Mouse (Mus musculus) megakaryocyte, embryonic 14.5 days (primary cell): ENCODE data around the gene Oaz1. TPM values are rescaled to one million over a fixed set of nuclear protein-coding genes. Genes with fewer than 3 reads are reported as not detected.

Source experiments
- H3K27me3 ChIP-seq: replicated peaks from 2 replicates; pipeline ENCODE3; 2012; ENCODE audit warnings: inconsistent platforms
- H3K36me3 ChIP-seq: replicated peaks from 2 replicates; pipeline ENCODE3; 2012; ENCODE audit warnings: low read length, inconsistent platforms, mixed read lengths
- H3K4me1 ChIP-seq: 2 replicates; pipeline ENCODE4 v1.6.1; 2012; ENCODE audit warnings: inconsistent platforms
- H3K4me3 ChIP-seq: replicated peaks from 2 replicates; pipeline ENCODE3; 2012; ENCODE audit warnings: moderate library complexity, mild to moderate bottlenecking, inconsistent platforms
- H3K9me3 ChIP-seq: 2 replicates; pipeline ENCODE4 v1.6.1; 2012; ENCODE audit warnings: inconsistent platforms
- FLI1 ChIP-seq: IDR thresholded peaks from 2 replicates; pipeline ENCODE4 v1.6.1; 2012; ENCODE audit warnings: low read length, inconsistent platforms, mixed read lengths
- GATA1 ChIP-seq: IDR thresholded peaks from 3 replicates; pipeline ENCODE4 v1.6.1; 2012; ENCODE audit warnings: mixed read lengths, low read length, inconsistent platforms, borderline replicate concordance
- polyA plus RNA-seq: library from polyadenylated mRNA; stranded (reverse); fragments of >175 nt; gene quantifications from 2 replicates; pipeline ENCODE4 v1.2.3, GENCODE M21; 2012; ENCODE audit warnings: low replicate concordance; ENCODE audit not compliant: insufficient read depth

Oaz1 gene
- polyA plus RNA-seq, 1 experiment, result 5,289 TPM

DNA sequence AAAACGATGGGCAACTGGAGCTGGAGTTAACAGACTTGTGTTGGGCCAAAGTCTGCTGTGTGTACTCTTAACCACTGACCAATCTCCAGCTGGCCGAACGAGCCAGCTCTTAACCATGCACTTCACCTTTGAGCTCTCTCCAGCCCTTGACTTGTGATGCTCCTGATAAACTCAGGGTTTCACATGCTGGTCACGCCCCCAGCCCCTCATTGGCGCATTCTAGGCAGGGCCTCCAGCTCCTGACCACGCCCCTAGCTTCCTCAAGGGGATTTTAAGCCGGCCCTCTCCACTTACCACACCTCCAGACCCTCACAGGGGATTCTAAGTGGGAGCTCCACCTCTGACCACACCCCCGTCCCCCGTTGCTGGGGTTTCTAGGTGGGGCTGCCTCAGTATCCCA lies 4.7 kb downstream of the Oaz1 start:
- no peak for TF ChIP-seq GATA1
- no peak for TF ChIP-seq FLI1
- peaks cover 36% of the 10 kb centered on the region for H3K36me3 ChIP-seq
- peaks cover 71% of the 10 kb centered on the region for H3K4me1 ChIP-seq
- H3K27me3 ChIP-seq, result peaks cover 36% of the 10 kb centered on the region
- H3K9me3 ChIP-seq, result peaks cover 18% of the 10 kb centered on the region
- no peak overlapping the region for H3K4me3 ChIP-seq

DNA sequence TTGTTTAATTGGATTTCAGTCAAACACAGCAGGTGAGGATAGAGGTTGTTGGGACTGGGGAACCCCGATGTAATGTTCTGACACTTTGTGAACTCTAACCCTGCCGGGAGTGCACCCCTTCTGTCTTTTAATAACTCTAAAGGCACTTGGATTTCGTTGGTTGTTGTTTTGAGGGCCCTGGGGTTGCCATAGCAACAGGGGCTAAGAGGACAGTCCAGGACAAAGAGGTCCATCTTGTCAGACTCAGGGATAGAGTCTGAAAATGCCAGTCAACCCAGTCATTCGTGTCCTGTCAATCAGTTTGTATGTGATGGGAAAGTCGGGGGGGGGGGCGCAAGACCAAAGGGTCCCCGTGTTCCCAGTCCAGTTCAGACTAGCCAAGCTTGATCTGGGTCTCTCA lies 6.4 kb downstream of the Oaz1 start:
- H3K36me3 ChIP-seq, result peaks cover 31% of the 10 kb centered on the region
- H3K4me1 ChIP-seq, result peaks cover 81% of the 10 kb centered on the region
- H3K9me3 ChIP-seq, result peaks cover 18% of the 10 kb centered on the region
- H3K27me3 ChIP-seq, result peaks cover 53% of the 10 kb centered on the region
- H3K4me3 ChIP-seq, result no peak overlapping the region
- TF ChIP-seq FLI1, result no peak
- no peak for TF ChIP-seq GATA1

DNA sequence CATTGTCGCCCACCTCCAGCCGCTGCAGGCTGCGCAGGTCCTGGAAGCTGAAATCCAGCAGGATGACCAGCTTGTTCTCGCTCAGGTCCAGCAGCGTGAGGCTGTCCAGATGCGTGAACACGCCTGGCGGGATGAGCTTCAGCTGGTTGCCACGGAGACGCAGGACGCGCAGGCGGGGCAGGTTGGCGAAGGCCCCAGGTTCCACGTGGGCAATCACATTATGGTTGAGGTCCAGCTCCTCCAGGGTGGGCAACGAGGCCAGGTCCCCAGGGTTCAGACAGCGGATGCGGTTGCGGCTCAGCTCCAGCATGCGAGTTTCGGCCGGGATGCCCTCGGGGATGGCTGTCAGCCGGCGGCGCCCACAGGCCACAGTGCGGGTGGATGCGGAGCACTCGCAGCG lies 9.2 kb downstream of the Oaz1 start:
- Histone ChIP-seq H3K4me1 (peaks cover 73% of the 10 kb centered on the region), H3K36me3 (peaks cover 5% of the 10 kb centered on the region), H3K27me3 (peaks cover 73% of the 10 kb centered on the region), H3K4me3 (peak overlapping the region; percentile 29), H3K9me3 (peaks cover 18% of the 10 kb centered on the region)
- TF ChIP-seq GATA1 (no peak), FLI1 (no peak)

DNA sequence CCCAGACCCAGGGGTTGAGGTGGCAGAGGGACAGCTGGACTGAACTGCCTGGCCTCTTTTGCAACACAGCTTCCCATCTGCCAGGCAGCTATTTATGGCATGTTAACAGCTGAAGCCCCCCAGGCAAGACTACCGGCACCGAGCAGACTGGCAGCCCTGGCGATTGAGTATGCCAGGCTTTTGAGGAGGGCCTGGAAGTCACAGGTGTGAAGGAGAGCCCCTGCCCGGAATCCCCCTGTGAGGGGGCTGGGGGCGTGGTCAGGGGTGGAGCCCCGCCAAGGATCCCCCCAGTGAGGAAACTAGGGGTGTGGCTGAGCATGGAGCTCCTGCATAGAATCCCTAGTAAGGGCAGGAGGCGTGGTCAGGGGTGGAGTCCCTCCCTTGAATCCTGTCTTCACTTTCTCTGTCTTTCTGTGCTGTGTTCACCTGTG lies 10.5 kb downstream of the Oaz1 start:
- Histone ChIP-seq H3K27me3 (peaks cover 86% of the 10 kb centered on the region), H3K36me3 (no peaks in the 10 kb centered on the region), H3K4me1 (peaks cover 60% of the 10 kb centered on the region), H3K9me3 (peaks cover 18% of the 10 kb centered on the region), H3K4me3 (peak overlapping the region; percentile 24)
- TF ChIP-seq GATA1 (no peak), FLI1 (no peak)

DNA sequence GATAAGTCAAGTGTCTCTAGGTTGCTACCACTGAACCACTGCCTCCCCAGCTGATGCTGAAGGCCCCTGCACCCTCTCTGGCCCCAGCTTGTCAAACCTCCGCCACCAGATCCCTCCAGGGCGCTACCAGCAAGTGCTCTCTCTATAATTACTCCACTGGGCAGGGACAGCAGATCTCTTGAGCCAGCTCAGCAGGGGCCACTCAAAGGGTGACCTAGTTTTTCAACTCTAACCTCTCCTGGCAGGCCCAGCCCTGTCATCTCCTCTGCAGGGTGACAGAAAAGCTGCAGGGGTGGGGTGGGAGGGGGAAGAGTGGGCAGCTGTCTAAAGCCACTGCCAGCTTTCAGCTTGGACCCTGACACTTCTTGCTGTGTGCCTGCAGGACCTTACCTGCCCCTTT lies 11.4 kb downstream of the Oaz1 start:
- Histone ChIP-seq H3K4me3 (no peak overlapping the region), H3K4me1 (peaks cover 55% of the 10 kb centered on the region), H3K9me3 (peaks cover 18% of the 10 kb centered on the region), H3K36me3 (no peaks in the 10 kb centered on the region), H3K27me3 (peaks cover 92% of the 10 kb centered on the region)
- TF ChIP-seq GATA1 (no peak), FLI1 (no peak)

DNA sequence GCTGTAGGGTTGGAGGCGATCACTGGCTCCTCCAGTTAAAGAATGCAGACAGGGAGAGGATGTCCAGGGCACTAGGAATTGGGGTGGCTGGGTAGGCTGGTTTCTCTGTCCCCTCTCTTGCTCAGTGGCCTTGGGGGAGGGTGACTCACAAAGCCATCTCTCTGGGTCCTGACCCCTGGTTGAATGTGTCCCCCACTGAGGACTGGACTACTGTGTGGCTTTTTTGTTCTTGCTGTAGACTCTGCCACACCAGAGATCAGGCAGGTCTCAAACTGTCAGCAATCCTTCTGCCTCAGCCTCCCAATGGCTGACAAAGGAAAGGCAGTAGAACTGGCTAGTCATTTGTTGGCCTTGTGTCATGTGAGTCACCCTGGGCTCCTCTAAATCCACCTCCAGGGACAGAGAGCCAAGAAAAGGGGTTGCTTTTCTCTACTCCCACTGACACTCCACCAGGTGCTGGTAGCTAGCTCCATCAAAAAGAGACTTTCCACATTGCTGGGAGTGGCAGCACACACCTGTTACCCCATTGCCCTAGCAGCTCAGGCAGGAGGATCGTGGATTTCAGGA lies 12.0 kb downstream of the Oaz1 start:
- no peaks in the 10 kb centered on the region for H3K36me3 ChIP-seq
- H3K9me3 ChIP-seq, result peaks cover 18% of the 10 kb centered on the region
- H3K4me1 ChIP-seq, result peaks cover 51% of the 10 kb centered on the region
- TF ChIP-seq GATA1 (no peak), FLI1 (no peak)
- no peak overlapping the region for H3K4me3 ChIP-seq
- H3K27me3 ChIP-seq, result peaks cover 92% of the 10 kb centered on the region

DNA sequence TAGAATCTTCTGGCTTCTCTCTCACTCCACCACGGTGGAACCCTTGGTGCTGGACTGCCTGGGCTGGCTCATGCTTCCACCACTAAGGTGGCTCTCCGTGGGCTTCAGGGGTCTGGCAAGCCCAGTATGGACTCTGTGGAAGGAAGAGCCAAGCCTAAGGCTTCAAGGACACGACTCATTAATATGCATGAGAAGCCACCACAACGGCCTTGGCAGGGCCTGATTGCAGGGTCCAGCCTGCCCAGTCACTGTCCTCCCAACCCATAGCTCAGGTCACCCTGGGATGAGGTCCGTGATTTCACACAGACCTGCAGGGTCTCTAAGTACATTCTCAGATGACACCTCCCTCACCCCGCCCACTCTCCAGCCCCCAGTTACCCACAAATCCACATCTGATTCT lies 13.4 kb downstream of the Oaz1 start:
- Histone ChIP-seq H3K27me3 (peaks cover 92% of the 10 kb centered on the region), H3K4me1 (peaks cover 52% of the 10 kb centered on the region), H3K4me3 (no peak overlapping the region), H3K9me3 (peaks cover 11% of the 10 kb centered on the region), H3K36me3 (no peaks in the 10 kb centered on the region)
- TF ChIP-seq GATA1 (no peak), FLI1 (no peak)

DNA sequence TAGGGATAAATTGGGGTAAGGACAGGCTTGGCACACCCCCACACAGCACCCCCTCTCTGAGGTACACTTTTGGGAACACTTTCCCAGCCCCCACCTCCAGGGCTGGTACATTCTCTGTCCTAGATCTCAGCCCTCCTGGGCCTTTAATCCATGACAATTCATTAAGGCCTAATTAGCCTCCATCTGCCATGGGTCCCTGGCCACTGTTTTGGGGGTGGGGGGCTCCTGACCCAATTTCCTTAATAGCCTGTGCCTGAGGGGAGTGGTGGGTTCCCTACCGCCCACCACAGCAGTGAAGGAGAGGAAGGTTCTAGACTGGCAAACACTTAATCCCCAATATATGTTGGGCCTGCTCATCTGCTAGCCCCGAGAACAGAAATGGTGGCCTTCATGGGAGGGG lies 15.2 kb downstream of the Oaz1 start:
- Histone ChIP-seq H3K9me3 (no peaks in the 10 kb centered on the region), H3K4me1 (peaks cover 41% of the 10 kb centered on the region), H3K4me3 (no peak overlapping the region), H3K36me3 (no peaks in the 10 kb centered on the region), H3K27me3 (peaks cover 92% of the 10 kb centered on the region)
- TF ChIP-seq GATA1 (no peak), FLI1 (no peak)

DNA sequence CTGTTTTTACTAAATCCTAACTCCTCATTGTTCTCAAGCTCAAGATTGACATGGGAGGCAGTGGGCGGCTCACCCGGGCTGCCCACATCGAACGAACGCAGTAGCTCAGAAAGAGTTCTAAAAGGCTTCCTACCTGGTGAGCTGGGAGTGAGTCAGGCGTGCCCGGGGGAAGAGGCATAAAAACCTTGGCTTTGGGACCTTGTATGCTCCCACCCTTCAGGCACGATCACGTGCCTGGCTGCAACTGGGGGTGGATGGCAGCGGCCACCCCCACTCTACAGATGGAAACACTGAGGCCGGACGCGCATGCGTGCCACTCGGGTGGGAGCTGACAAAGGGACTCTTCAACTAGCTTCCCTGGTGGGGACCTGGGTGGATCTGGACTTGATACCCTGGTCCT lies 15.9 kb downstream of the Oaz1 start:
- TF ChIP-seq FLI1, result no peak
- no peak for TF ChIP-seq GATA1

DNA sequence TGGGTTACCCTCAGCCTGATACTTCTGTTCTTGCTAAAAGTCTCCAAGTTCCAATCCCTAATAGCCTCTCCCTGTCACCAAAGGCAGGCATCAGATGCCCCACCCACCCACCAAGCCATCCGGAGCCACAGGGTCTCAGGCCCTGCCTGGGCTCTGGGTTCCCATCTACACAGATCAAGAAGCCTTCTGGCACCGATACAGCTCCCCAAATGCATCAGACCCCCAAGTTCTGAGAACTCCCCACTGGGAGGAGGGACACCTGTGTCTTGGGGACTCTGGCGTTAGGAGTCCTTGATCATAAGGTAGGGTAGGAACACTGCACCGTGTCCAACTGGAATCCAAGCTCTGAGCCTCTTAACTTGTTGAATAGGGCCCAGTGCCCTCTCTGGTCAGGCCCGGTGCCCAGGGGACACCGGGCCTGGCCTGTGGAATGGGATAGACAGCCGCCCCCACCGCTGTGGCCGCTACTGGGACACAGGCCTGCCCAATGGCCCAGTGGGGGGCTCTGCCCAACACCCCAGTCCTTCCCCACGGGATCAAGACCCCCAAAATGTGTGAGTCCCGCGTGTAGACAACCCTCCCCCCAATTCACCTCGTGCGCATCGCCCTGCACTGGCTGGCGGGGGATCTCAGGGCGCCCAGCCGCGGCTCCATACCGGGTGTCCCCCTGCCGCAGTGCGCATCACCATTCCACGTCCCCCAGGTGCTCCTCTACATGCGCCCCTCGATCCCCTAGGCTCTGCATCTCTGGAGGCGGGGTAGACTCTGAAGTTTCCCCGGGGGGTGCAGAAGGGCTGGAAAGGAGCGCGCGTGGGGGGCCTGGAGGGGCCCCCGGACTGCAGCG lies 16.9 kb downstream of the Oaz1 start:
- Histone ChIP-seq H3K36me3 (no peaks in the 10 kb centered on the region), H3K4me3 (peak overlapping the region; percentile 82), H3K4me1 (peaks cover 28% of the 10 kb centered on the region), H3K27me3 (peaks cover 83% of the 10 kb centered on the region), H3K9me3 (no peaks in the 10 kb centered on the region)
- TF ChIP-seq GATA1 (no peak), FLI1 (no peak)

More for the DNA sequence above, 15.9 kb downstream of the Oaz1 start:
- Histone ChIP-seq H3K9me3 (no peaks in the 10 kb centered on the region), H3K36me3 (no peaks in the 10 kb centered on the region), H3K4me3 (no peak overlapping the region), H3K27me3 (peaks cover 91% of the 10 kb centered on the region), H3K4me1 (peaks cover 34% of the 10 kb centered on the region)
